Mouse (Mus musculus) ES-E14 (cell line): Measurements from ENCODE around the gene Nrxn3. TPM values are rescaled to one million over a fixed set of nuclear protein-coding genes. Genes with fewer than 3 reads are reported as not detected.

Source experiments
- DNase-seq: peaks from one replicate; pipeline ENCODE4 v3.0.0-alpha.2; 2013; ENCODE audit warnings: low read depth, low spot score
- H3K27ac ChIP-seq: 2 replicates; pipeline ENCODE4 v1.5.1; 2012; ENCODE audit warnings: low read depth, mild to moderate bottlenecking, low read length, moderate library complexity, mixed read lengths; ENCODE audit not compliant: poor library complexity, insufficient read depth, severe bottlenecking
- H3K36me3 ChIP-seq: 2 replicates; pipeline ENCODE4 v1.6.1; 2012; ENCODE audit warnings: mild to moderate bottlenecking, low read length, moderate library complexity, mixed read lengths; ENCODE audit not compliant: control insufficient read depth, poor library complexity, insufficient read depth, severe bottlenecking
- H3K4me1 ChIP-seq, 2 experiments: fragments of 150-350 bp in 1 of 2; sonication (generic) in 1 of 2; 2 replicates each; pipeline ENCODE4 v1.6.1; 2012; ENCODE audit warnings: low read length in 2 of 2, mild to moderate bottlenecking in 1 of 2, mixed read lengths in 1 of 2; ENCODE audit not compliant: control insufficient read depth in 2 of 2, insufficient read depth in 2 of 2, poor library complexity in 1 of 2
- H3K4me3 ChIP-seq, 2 experiments: fragments of 150-350 bp in 1 of 2; sonication (generic) in 1 of 2; 2 replicates each; pipeline ENCODE4 v1.5.1; 2012; ENCODE audit warnings: low read length in 2 of 2, low read depth in 1 of 2, mild to moderate bottlenecking in 1 of 2, mixed read lengths in 1 of 2; ENCODE audit not compliant: insufficient read depth in 1 of 2, poor library complexity in 1 of 2, severe bottlenecking in 1 of 2
- H3K9ac ChIP-seq: 2 replicates; pipeline ENCODE4 v1.6.1; 2012; ENCODE audit warnings: low read depth, mild to moderate bottlenecking, low read length, mixed read lengths; ENCODE audit not compliant: poor library complexity, insufficient read depth, severe bottlenecking
- H3K9me3 ChIP-seq: fragments of 150-350 bp; sonication (generic); 2 replicates; pipeline ENCODE4 v1.6.1; 2012; ENCODE audit warnings: low read depth, mild to moderate bottlenecking, low read length; ENCODE audit not compliant: control insufficient read depth, insufficient read depth
- CHD2 ChIP-seq: IDR thresholded peaks from 2 replicates; pipeline ENCODE4 v1.6.1; 2014; ENCODE audit warnings: mild to moderate bottlenecking, low read depth, low read length, inconsistent platforms
- HCFC1 ChIP-seq: IDR thresholded peaks from 2 replicates; pipeline ENCODE4 v1.6.1; 2012; ENCODE audit warnings: low read length, inconsistent platforms, borderline replicate concordance; ENCODE audit not compliant: insufficient read depth
- MAFK ChIP-seq: IDR thresholded peaks from 2 replicates; pipeline ENCODE4 v1.6.1; 2014; ENCODE audit warnings: mild to moderate bottlenecking, low read depth, low read length, inconsistent platforms; ENCODE audit not compliant: insufficient read depth
- ZC3H11A ChIP-seq: IDR thresholded peaks from 2 replicates; pipeline ENCODE4 v1.6.1; 2012; ENCODE audit warnings: low read depth, mild to moderate bottlenecking, inconsistent platforms, low read length, borderline replicate concordance
- ZNF384 ChIP-seq: IDR thresholded peaks from 2 replicates; pipeline ENCODE4 v1.6.1; 2012; ENCODE audit warnings: low read depth, low read length, inconsistent platforms
- in situ Hi-C, 2 experiments: fragments of 600-800 bp; cut with MboI; formaldehyde crosslinking; loops; one replicate each; pipeline ENCODE4 v1.15.1; 2025; ENCODE audit warnings: low sequenced_read_pairs in 2 of 2, inconsistent platforms in 1 of 2; ENCODE audit not compliant: unreplicated experiment in 2 of 2
- total RNA-seq: library from RNA; depleted of rRNA; stranded (reverse); fragments of 300-350 nt; gene quantifications from 2 replicates; pipeline ENCODE4 v1.2.3, GENCODE M21; 2012

Gene Nrxn3
- total RNA-seq, 1 experiment: 0.13 TPM

DNA sequence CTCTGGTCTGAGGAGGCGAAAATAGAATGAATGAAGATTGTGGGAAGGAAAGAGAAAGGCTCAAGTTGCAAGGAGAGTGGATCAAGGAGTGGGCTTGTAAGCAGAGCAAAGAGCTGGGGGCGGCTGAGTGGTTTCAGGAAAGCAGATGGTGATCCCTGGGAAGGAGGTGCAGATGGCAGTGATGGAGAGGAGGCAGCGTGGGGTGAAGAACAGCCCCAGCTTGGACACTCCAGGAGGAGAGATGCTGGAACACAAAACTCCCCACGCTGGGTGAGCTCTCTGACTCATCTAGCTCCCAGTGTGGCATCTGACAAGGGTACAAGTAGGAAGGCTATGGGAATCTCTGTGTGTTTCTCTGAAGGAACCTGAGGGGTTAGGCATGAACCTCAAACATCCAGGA, 9.2 kb upstream of the Nrxn3 start:
- Histone ChIP-seq H3K9me3 (no peaks in the 10 kb centered on the region), H3K4me3 (no peak overlapping the region), H3K36me3 (no peaks in the 10 kb centered on the region), H3K4me1 (no peaks in the 10 kb centered on the region), H3K27ac (no peak overlapping the region), H3K9ac (no peak overlapping the region)
- no peak for DNase-seq
- in situ Hi-C loops: no loop called here
- no peak for TF ChIP-seq CHD2
- TF ChIP-seq MAFK: no peak

- Histone ChIP-seq H3K9me3 (no peaks in the 10 kb centered on the region), H3K27ac (no peak overlapping the region), H3K4me1 (no peaks in the 10 kb centered on the region), H3K36me3 (no peaks in the 10 kb centered on the region), H3K4me3 (no peak overlapping the region), H3K9ac (no peak overlapping the region)
- TF ChIP-seq MAFK: no peak
- no peak for TF ChIP-seq ZNF384
- TF ChIP-seq ZC3H11A: no peak
- TF ChIP-seq CHD2: no peak
- no peak for TF ChIP-seq HCFC1
- in situ Hi-C loops: no loop called here
- no peak for DNase-seq
Observed at GRCm38 (mm10) chr12:88722031-88722690, 515 bp upstream of the Nrxn3 start.

- in situ Hi-C loops: no loop called here
- Histone ChIP-seq H3K9ac (no peak overlapping the region), H3K36me3 (no peaks in the 10 kb centered on the region), H3K9me3 (no peaks in the 10 kb centered on the region), H3K4me1 (no peaks in the 10 kb centered on the region), H3K4me3 (no peak overlapping the region), H3K27ac (no peak overlapping the region)
- DNase-seq: no peak
- no peak for TF ChIP-seq CHD2
- TF ChIP-seq HCFC1: no peak
- TF ChIP-seq ZC3H11A: no peak
- no peak for TF ChIP-seq ZNF384
- no peak for TF ChIP-seq MAFK
Observed at GRCm38 (mm10) chr12:88726316-88726715, 3.6 kb downstream of the Nrxn3 start.

GRCm38 (mm10) chr12:88726755-88727154, 4.1 kb downstream of the Nrxn3 start:
- in situ Hi-C loops: no loop called here
- Histone ChIP-seq H3K9ac (no peak overlapping the region), H3K9me3 (no peaks in the 10 kb centered on the region), H3K4me1 (no peaks in the 10 kb centered on the region), H3K36me3 (no peaks in the 10 kb centered on the region), H3K4me3 (no peak overlapping the region), H3K27ac (no peak overlapping the region)
- no peak for DNase-seq
- TF ChIP-seq CHD2: no peak
- no peak for TF ChIP-seq ZC3H11A

DNA sequence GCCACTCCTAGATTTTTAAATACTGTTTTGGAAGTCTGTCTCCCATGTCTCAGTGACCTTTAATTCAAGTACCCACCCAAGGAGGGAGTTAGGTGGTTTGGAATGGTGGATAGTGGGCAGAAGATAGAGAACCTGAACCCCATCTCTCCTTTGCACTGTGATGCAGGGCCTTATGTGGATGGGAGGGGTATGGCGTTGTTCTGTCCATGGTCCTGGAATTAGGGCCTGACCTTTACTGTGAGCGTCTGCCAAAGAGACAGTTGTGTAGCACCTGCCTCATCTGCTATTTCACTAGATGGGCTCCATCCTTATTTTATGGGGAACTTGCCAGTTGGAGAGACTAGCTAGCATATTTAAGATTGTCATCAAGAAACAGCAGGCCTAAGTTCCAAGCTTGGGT, 8.0 kb downstream of the Nrxn3 start:
- in situ Hi-C loops: no loop called here
- TF ChIP-seq ZC3H11A: no peak
- TF ChIP-seq CHD2: no peak
- TF ChIP-seq HCFC1: no peak
- no peak for TF ChIP-seq MAFK
- TF ChIP-seq ZNF384: no peak
- Histone ChIP-seq H3K9me3 (no peaks in the 10 kb centered on the region), H3K4me3 (no peak overlapping the region), H3K9ac (no peak overlapping the region), H3K36me3 (no peaks in the 10 kb centered on the region), H3K4me1 (no peaks in the 10 kb centered on the region), H3K27ac (no peak overlapping the region)
- no peak for DNase-seq
